ENCODE assay signal across 8 mouse cellular contexts in genomic region chr7:34652751-34653502, GRCm38 (mm10). TPM values are rescaled to one million over a fixed set of nuclear protein-coding genes. Genes with fewer than 3 reads are reported as not detected.
A peak's percentile ranks its signal among the peaks of the same experiment; 100 is the strongest.
DNase-seq lines count a peak whose midpoint lies in the region; ATAC-seq and TF ChIP-seq lines count a peak whose summit lies in the region.

No protein-coding gene starts in this region.

- H3K9ac ChIP-seq in heart, embryonic 11.5 days (ENCODE audit: low read depth, low read length), result peak overlapping the region; percentile 92
- H3K9ac ChIP-seq in midbrain, embryonic 15.5 days, result peak overlapping the region; percentile 98

- peaks cover 9% of the 10 kb centered on the region for H3K36me3 ChIP-seq in heart, embryonic 11.5 days (ENCODE audit: control insufficient read depth, insufficient read depth, low read length)
- H3K36me3 ChIP-seq in midbrain, embryonic 15.5 days (replicated peaks), result no peaks in the 10 kb centered on the region
- no peaks in the 10 kb centered on the region for H3K36me3 ChIP-seq in thymus, adult 2 months (ENCODE audit: control insufficient read depth, insufficient read depth, low read length)

- no peak for ATAC-seq in cerebellum, adult (ENCODE audit: insufficient number of reproducible peaks, low FRiP score, low TSS enrichment)
- ATAC-seq in heart, embryonic 11.5 days (replicated peaks; ENCODE audit: insufficient number of reproducible peaks, low FRiP score, low TSS enrichment), result no peak
- no peak for ATAC-seq in midbrain, embryonic 15.5 days (replicated peaks)

- WGBS in heart, embryonic 11.5 days (ENCODE audit: insufficient replicate concordance), result under 1% methylated on average over 48 of the region's 48 CpGs
- under 1% methylated on average over 48 of the region's 48 CpGs for WGBS in midbrain, embryonic 15.5 days
- 7% methylated on average over 48 of the region's 48 CpGs for WGBS in thymus, adult 2 months

- H3K4me3 ChIP-seq in heart, embryonic 11.5 days (ENCODE audit: low read depth, low read length), result peak overlapping the region; percentile 74
- peak overlapping the region; percentile 74 for H3K4me3 ChIP-seq in midbrain, embryonic 15.5 days
- H3K4me3 ChIP-seq in thymus, adult 2 months (ENCODE audit: control insufficient read depth, insufficient read depth, low read length), result no peak overlapping the region

- no peak for TF ChIP-seq POLR2A in thymus, adult 2 months (IDR thresholded peaks at IDR 0.05; ENCODE audit: control insufficient read depth, extremely low read depth, insufficient read depth, low read length, poor library complexity)

- H3K4me2 ChIP-seq in heart, embryonic 11.5 days, result peak overlapping the region; percentile 87
- peak overlapping the region; percentile 96 for H3K4me2 ChIP-seq in midbrain, embryonic 15.5 days

- no peaks in the 10 kb centered on the region; the same call in 1 of the 2 replicates for H3K27me3 ChIP-seq in heart, embryonic 11.5 days (ENCODE audit: control insufficient read depth, insufficient read depth, low read length)
- H3K27me3 ChIP-seq in midbrain, embryonic 15.5 days (replicated peaks), result no peaks in the 10 kb centered on the region
- peaks cover 12% of the 10 kb centered on the region for H3K27me3 ChIP-seq in thymus, adult 2 months (ENCODE audit: control insufficient read depth, insufficient read depth, low read length)

- no peaks in the 10 kb centered on the region for H3K9me3 ChIP-seq in heart, embryonic 11.5 days (replicated peaks; ENCODE audit: control insufficient read depth, low read length)
- H3K9me3 ChIP-seq in midbrain, embryonic 15.5 days, result no peaks in the 10 kb centered on the region

- peak; percentile 39 for DNase-seq in cerebellum, adult 11-12 months
- DNase-seq in embryo, embryonic 10 days (ENCODE audit: low spot score), result peak; percentile 60
- DNase-seq in kidney, postnatal 4 days, result peak; percentile 71 to 79
- DNase-seq in thymus, adult 2 months, result no peak
- DNase-seq in layer of hippocampus, postnatal 36 days, result no peak

- H3K27ac ChIP-seq in heart, embryonic 11.5 days (ENCODE audit: low read depth, low read length), result no peak overlapping the region
- H3K27ac ChIP-seq in midbrain, embryonic 15.5 days, result peak overlapping the region; percentile 97
- no peak overlapping the region for H3K27ac ChIP-seq in thymus, adult 2 months (ENCODE audit: control insufficient read depth, insufficient read depth, low read length)

- TF ChIP-seq CTCF in thymus, adult 2 months (IDR thresholded peaks at IDR 0.05; ENCODE audit: borderline replicate concordance, control insufficient read depth, extremely low read depth, insufficient read depth, low read length, poor library complexity), result no peak

- peaks cover 6% of the 10 kb centered on the region; the same call in 1 of the 2 replicates for H3K4me1 ChIP-seq in heart, embryonic 11.5 days (ENCODE audit: control insufficient read depth, insufficient read depth, low read length)
- H3K4me1 ChIP-seq in midbrain, embryonic 15.5 days, result peaks cover 45% of the 10 kb centered on the region
- H3K4me1 ChIP-seq in thymus, adult 2 months (replicated peaks; ENCODE audit: control insufficient read depth, insufficient read depth, low read length), result no peaks in the 10 kb centered on the region

RNA-seq across cellular contexts. Expression of gene Kctd15, which starts 3.6 kb away (rescaled TPM):
- polyA plus RNA-seq in heart, embryonic 11.5 days (2014; fragmentation: Nextera tagmentation; extraction: Ambion mirVana), result 4.5 and 5.7 TPM in 2 replicates
- polyA plus RNA-seq in midbrain, embryonic 15.5 days (2015; fragmentation: Nextera tagmentation; extraction: Ambion mirVana), result 29.1 and 31.7 TPM in 2 replicates
- 11.9 and 14.2 TPM in 2 replicates for polyA plus RNA-seq in thymus, adult 2 months (2012; rRNA removed)
- 10 to 100 TPM; 12.2 to 14.2 TPM for total RNA-seq in layer of hippocampus, postnatal 36 days (2021)

Comparison
In these comparisons a context has a peak if more than half of its experiments do, and no peak if none do; other contexts are left out.
1. DNase-seq: peak in cerebellum, adult 11-12 months (single experiment), embryo, embryonic 10 days (single experiment) and kidney, postnatal 4 days (2 of 2); none in thymus, adult 2 months (single experiment) and layer of hippocampus, postnatal 36 days (0 of 2).